Mouse (Mus musculus) thymus, adult 2 months (tissue): ENCODE data around the gene Iqcg.
A peak's percentile ranks its signal among the peaks of the same experiment; 100 is the strongest.

Source experiments
- CTCF ChIP-seq: fragments of 200-500 bp; IDR thresholded peaks from 2 replicates; pipeline ENCODE4 v1.5.1; 2012; ENCODE audit warnings: mild to moderate bottlenecking, control low read depth, low read length, moderate library complexity, borderline replicate concordance; ENCODE audit not compliant: control insufficient read depth, poor library complexity, insufficient read depth; ENCODE audit errors: extremely low read depth
- POLR2A ChIP-seq: fragments of 200-500 bp; IDR thresholded peaks from 2 replicates; pipeline ENCODE4 v1.6.1; 2012; ENCODE audit warnings: mild to moderate bottlenecking, low read length, control low read depth, moderate library complexity; ENCODE audit not compliant: control insufficient read depth, poor library complexity, insufficient read depth; ENCODE audit errors: extremely low read depth

- TF ChIP-seq POLR2A (no peak), CTCF (peak; percentile 82; the same call in 1 of the 2 replicates)
These were observed 32.3 kb downstream of the Iqcg start for GRCm38 (mm10) chr16:33023750-33024149.
